Mouse (Mus musculus) layer of hippocampus, adult 18-20 months (tissue): ENCODE results near the gene Tmem255b. TPM values are rescaled to one million over a fixed set of nuclear protein-coding genes. Genes with fewer than 3 reads are reported as not detected.

Experiments
- DNase-seq, 2 experiments: peaks; one replicate each; pipeline ENCODE4 v3.0.0; 2022; ENCODE audit warnings: low spot score in 2 of 2
- total RNA-seq, 2 experiments: library from RNA; stranded (reverse); gene quantifications; 2 replicates each; pipeline ENCODE4 v1.2.3; 2021

Gene Tmem255b
- total RNA-seq, 2 experiments from 2014 or later: 4.1 to 5.4 TPM

DNA sequence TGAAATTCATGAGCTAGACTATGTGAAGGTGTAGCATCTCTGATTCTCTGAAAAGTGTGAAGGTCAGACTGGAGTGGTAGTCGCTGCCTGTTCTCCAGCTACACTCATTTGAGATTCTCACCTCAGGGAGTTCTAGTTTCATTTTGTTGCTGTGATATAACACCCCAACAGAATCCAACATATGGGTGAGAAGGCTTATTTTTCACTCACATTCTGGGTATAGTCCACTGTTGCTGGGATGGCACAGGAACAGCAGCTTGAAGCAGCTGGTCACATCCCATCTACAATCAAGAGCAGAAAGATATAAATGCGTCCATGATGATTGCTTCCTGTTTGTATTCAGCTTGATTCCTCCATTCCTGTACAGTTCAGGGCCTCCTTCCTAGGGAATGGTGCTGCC, 7.2 kb downstream of the Tmem255b start:
- no peak for DNase-seq

DNA sequence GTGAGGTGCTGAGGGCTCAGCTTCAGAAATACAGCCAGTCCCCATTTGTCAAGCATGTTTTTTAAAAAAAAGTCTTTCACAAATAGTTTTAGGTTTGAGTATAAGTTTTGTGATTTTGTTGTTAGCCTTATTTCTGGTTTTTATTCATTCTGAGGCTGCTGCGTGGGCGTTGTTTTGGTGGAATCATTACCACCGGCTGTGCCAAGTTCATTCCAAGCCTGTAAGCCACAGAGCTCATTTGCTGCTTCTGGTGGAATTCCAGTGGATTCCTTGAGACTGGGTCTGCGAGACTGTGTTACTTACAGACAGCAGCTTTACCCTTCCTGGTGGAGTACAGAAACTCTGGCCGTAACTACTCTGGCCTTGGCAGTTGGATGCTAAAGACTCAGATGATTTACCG, 11.5 kb downstream of the Tmem255b start:
- DNase-seq: peak in 1 of 2 experiments; percentile 69

DNA sequence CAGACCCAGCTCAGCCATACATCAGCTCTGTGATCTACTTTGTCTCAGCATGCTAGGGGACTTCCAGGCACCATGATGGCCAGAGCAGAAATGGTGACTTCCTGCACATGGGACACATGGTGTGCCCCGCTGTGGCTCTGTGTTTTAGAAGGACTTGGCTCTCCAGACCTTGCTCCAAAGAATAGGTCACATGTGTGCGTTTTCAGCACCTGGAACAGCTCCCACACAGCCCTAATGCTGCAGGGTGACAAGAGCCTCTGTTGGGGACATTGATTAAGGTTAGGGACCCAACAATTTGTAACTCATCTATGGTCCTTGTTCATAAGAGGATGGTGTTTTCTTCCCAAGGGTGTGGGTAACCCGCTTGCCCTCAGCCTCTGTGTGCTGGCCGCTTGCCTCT, 13.2 kb downstream of the Tmem255b start:
- DNase-seq: no peak

DNA sequence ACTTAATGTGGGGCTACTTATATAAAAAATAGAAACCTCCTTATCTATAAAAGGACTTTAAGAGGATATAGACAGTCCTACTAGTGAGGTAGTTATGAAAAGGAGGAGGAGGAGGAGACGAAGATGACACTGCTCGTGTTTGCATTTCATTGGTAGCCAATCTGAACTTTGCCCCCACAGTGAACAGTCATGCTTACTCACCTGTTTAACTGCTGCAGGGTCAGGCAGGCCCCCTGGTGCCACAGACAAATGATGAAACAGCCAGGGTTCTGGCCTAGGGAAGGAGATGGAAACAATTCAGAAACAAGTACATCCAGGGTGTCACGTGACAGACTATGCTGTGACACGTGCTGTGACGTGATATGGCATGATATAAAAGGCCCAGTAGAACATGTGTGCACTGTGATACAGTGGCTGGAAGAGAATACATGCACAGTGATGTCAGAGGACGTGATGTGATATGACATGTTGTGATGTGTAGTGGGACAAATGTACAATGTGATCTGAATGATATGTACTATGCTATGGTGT, 16.8 kb downstream of the Tmem255b start:
- no peak for DNase-seq

DNA sequence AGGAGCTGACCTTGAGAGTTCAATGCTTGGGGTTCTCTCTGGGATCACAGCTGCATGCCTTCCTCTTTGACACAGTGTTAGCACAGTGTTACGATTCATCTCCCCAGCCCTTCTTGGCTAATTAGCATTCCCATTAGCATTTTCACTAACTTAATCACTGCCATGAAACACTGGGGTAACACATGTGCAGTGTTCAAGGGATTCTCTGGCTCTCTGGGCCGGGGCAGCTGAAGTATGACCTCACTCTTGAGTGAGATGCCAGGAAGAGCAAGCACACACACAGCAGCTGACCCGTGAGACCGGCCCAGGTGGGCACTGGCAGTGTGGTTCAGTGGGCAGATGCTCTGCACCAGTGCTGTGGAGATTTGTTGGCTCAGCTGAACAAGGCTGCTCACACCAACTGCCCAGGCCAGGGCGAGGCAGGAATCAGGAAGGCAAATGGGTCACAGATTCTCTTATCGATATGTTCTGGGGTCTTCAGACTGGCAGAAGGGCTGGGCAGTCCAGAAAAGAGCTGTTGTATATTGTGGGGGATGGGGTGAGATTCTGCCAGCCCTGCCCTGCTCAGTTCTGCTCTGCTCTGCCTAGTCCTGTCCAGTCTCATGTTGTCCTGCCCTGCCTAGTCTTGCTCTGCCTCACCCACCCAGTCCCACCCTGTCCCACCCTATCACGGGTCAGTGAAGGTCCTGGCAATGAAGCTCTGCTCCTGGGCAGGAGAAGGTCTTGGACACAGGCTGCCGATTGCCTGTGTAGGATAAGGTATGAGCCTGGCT, 19.5 kb downstream of the Tmem255b start:
- peak in 1 of 2 experiments; percentile 15 for DNase-seq

DNA sequence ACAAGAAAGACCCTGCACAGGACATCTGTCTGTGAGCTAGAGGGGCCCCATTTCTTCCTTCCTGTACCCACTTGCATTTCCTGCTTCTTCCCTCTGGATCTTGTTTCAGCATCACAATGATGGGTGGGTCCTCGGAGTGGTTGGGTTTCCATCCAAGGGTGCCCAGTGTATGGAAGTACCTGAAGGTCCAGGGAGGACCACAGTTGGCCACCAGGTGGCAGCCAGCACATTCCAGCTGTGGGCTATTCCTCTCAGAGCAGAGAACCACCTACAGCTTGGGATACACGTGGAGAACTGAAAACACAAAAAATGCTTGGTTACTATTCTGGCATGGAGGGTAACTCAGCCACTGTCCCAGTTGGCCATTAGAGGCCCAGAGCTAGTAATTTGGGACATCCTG, 20.3 kb downstream of the Tmem255b start:
- peak in 1 of 2 experiments; percentile 38 for DNase-seq

DNA sequence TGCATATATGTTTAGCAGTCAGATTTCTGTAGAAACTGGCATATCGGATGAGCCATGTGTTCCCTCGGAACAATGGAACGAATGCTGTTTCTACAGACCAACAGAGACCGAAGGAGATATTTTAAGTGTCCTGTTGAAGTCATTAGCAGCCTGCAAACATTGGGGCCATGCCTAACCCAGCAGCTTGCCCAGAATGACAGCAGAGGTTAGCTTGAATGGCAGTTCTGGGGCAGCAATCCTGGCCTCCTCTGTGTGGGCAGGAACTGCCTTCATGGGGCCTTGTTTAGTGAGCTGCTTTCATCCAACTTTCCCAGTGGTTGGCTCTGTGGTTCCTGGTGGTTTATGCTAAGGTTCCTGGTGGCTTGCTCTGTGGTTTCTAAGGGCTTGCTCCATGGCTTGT, 24.4 kb downstream of the Tmem255b start:
- no peak for DNase-seq

DNA sequence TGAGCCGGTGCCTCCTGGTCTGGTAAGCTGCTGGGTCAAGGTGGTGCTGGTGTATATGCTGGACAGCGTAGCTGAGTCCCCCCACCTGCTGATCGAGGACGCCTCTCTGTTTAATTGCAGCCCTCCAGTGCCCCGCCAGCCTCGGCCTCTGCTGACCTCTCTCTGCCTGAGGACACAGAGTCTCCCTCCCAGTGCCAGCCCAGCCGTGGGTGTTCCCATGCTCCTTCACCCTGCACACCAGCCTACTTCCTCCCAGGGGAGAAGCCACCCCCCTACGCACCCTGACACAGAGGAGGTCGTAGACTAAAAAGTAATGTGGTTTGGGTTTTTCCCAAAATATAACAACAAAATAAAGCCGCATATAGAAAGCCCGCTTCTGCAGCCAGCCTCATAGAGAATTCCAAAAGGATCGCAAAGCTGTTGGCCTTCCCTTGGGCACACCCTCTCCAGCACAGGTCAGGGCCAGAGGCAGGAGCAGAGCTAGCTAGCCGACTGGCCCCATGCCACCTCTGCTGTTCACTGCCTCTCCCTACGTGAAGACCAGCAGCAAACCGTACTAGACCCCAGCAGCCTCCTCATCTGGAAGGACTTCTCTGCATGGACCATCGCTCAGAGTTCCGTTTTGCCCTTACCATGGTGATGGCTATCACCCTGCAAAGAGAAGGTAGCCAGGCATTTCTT, 26.2 kb downstream of the Tmem255b start:
- no peak for DNase-seq

DNA sequence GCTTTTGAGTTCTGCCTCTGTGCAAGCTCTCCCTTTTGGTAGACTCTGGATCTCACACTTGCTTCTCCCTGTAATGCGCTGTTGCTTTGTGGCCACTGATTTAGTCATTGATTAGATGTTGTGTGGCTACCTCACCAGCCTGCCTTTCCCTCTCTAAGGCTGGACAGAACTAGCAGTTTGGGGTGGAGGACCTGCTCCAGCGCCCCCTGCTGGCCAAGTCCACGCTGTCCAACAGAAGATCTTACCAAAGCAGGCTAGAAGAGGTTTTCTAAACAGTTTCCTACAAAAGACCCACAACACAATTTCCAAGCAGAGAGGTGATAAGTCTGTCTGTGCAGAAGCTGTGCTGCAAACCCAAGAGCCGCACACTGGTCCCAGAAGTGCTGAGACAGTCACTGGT, 26.9 kb downstream of the Tmem255b start:
- DNase-seq: peak; percentile 57 to 86

DNA sequence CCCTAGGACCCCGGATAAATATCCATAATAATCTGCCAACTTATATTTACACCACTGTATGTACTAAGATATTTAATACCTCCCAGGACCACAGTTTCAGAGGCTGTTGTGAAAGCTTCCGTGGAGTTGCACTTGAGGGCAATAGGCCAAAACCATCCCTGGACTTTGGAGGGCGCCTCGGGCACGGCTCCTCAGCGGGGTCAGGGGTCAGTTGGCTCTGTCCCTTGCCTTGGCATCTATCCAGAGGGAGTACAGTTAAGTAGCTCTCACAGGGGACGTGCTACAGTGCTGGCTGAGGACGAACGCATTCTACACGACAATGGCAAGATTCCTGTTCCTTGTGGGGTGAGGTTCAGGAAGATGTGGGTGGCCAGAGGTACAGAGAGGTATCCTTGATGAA, 27.4 kb downstream of the Tmem255b start:
- no peak for DNase-seq

DNA sequence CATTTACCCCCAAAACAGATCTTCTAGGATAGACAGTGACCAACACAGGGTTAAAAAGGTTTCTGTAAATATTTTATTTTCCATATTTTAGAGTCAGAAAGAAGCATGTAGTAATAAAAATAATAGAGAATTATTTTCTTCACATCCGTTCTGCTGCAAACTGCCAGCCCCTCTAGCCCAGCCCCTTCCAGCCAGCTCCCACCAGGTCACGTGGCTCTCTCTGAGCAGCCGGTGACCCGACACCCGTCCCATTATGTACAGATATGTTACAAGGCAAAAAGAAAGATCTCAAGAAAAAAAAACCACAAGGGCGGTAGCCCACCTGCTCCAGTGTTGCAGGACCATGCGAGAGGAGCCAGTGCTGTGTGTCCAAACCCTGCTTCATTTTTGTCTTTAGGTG, 30.3 kb downstream of the Tmem255b start:
- DNase-seq: no peak

DNA sequence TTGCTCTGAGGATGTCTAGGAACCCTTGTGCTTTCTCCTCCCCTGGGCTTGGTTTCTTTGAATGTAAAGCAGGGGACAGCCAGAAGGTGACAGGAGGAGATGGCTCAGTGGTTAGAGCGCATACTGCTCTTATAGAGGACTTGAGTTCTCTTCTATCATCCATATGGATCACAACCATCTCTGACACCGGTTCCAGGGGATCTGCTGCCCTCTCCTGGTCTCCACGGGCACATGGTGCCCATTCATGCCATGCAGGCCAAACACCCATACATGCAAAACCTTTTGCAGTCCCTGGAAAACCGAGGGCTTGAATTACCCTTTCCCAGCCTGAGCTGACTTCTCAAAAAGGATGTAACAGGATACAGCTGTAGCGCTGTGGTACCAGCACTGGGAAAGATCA, 32.0 kb downstream of the Tmem255b start:
- peak in 1 of 2 experiments; percentile 44 for DNase-seq

DNA sequence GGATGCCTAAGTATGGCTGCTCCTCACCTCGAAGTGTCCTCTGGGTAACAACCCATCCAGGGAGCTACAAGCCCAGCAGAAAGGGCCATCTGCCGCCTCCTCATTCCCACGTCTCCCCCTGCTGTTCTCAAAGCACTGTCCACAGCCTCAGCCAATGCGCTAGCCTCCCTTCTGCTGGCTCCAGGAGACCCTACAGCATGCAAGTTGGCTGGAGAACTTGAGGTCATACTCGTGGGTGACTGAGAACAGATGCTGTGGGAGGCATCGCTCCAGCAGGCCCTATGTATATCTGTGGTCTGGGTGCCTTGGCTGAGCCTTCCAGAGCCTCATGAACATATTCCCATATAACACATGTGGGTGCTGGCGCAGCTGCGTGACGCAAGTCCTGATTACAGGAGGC, 33.7 kb downstream of the Tmem255b start:
- no peak for DNase-seq

DNA sequence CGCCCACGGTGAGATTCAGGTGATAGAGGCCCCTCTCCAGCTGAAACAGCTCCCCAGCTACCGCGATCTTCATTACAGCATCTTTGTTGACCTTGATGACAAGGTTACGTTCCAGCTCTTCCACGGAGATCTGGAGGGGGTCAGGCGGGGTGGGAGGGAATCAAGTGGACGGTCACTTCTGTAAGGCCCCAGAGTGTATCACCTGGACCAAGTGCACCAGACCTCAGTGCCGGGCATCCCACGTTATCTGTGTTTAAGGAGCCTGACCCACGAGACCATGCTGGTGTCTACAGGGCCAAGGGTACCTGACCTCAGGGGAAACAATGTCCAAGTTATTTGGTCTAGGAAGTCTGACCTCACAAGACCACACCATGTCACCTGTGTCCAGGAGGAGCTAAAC, 36.5 kb downstream of the Tmem255b start:
- DNase-seq: no peak

DNA sequence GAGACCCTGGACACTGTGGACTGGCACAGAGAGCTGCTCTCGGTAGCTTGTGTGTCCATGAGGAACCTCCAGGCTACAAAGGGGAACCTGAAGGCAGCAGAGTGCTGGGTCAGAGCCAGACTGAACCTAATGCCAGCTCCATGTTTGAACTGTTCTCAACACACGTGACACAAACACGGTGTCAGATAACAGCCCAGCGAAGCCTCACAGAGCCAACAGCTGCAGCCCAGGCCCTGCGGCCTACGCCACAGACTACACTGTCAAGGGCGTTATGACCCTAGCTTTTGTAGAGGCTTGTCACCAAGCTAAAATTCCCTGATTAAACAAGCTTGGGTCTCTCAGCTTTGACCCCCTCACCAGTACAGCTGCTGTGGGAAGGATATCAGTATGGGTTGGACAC, 37.3 kb downstream of the Tmem255b start:
- no peak for DNase-seq

DNA sequence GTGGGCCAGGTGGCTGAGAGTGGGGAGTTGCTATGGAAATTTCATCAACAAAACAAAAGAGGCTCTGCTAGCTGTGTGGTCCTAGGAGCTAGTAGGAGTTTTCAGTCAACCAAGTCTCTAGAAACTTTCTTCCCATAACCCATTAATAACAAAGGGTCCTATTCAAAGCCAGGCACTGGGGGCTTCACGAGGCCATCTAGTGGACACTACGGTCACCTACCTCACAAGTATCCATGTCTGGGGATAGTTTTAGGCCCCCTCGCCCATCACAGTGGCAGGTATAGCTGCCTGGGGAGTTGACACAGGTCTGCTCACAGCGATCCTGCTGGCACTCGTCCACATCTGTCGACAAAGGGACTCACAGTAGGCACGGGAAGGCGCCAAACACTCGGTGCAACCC, 40.9 kb downstream of the Tmem255b start:
- DNase-seq: no peak

DNA sequence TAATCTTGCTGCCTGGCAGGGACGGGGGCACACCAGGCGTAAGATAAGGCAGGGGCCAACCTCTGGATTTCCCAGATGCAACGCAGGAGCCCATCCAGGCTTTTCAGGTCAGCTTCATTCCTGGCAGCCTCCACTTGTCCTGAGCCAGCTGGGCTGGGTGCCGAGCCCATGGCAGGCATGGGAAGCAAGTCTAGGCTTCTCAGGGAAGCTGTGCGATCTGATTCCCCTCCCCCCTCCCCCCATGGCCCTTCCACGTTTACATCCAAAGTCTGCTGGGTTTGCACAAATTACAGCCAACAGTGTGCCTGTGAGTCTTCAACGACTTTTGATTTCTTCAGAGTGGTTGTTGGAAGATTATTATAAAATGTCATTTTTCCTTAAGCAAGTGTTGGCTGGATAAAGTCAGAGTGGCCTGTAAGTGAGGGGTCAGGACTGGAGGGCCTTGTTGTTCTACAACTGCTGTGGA, 46.1 kb downstream of the Tmem255b start:
- DNase-seq: no peak

DNA sequence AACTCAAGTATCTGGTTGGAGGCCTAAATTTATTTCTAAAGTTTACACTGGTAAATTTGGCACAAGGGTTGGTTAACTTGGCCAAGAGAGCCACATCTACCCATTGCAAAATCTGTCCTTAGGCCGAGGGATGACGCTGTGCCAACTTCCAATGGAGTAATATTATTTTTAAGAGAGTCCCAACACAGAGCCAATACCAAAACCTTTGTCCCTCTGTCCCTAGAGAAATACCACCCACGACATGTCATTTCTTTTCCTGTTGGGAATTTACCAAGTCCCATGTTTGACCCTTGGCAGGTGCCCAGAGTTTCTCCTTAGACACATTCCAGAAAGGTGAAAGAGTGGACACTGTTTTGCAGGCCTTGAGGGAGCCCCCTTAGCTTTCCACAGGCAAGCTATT, 46.6 kb downstream of the Tmem255b start:
- DNase-seq: no peak

DNA sequence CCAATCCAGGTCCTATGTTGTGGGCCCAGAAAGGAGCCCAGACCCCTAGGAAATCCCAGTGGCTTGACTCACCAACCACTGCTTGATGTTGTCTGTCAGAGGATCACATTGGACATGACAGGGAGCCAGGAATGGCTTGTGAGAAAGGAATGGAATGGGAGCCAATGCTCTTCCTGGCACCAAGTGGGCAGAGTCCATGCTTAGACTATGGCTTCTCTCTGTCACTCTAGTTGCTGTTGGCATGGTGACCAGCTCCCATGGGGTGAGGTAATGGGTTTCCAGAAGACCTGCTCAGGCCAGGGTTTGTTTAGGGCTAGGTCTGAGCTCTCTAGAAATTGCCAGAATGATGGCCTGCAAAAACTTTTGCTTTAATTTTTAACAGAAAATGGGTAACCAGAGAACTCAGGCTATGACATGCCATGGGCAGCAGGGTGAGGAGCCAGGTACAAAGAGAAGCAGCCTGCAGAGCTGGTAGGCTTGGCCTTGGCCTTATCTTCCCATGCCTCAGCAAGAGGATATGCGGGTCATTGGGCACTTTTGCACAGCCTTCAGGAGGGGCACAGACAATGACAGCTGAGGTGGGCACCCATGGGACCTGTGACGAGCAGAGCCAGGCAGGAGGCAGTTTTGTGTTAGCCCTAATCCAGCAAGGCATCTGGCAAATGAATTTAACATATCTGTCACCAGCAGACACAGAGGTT, 47.3 kb downstream of the Tmem255b start:
- no peak for DNase-seq

DNA sequence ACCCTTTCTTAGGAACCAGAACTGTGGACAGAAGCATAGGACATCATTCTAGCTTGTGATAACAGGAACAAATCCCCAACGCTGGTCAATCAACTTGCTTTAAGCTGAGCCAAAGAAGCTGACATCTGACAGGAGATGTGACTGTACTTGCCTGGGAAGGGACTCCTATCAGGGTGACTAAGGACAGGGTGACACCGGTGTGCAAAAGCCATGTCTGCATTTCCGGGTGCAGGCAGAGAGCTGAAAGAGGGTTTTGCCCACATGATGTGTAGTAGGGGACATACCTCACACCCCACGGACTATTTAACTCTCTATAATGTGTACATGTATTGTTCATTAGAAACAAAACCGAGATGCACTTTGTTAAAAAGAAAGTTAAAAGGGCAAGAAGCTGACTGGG, 48.2 kb downstream of the Tmem255b start:
- no peak for DNase-seq

DNA sequence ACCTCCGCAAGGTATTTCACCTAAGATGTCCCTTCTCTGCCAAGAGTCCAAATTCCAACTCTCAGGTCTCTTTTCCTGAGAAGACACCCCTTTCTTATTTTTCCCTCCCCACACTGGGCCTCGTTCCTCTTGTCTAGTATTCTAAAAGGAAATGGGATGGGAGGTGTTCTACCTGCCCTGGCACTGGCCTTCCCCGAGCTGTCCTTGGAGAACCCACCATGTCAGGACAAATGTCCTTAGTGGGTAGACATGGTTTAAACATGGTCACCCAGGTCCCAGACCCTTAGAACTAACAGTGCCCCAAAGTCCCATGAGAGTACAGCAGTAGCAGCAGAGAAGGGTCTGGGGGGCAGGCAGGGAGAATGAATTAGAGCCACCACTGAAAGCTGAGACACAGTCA, 54.4 kb downstream of the Tmem255b start:
- DNase-seq: no peak
